Mouse (Mus musculus): ENCODE measurements around the gene Gsn.

DNA sequence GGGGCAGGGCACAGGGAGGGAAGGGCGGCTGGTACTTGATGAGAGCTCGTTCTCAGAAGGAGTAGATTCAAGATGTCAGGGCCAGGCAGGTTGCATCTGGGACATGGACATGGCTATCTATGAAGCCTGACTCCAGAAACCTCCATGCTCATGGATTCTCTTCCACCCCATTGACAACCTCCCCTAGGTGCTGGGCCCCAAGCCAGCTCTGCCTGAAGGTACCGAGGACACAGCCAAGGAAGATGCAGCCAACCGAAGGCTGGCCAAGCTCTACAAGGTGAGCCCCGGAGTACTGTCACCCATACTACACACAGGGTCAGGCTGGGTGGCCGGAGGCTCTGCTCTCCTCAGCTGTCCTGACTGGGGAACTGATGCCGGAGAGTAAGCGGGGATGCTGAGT, 37.1 kb downstream of the Gsn start:
- no peak for TF ChIP-seq CTCF (conservative IDR thresholded peaks at IDR 0.05; ENCODE audit: low read length)
- no peak for TF ChIP-seq NANOG (IDR thresholded peaks at IDR 0.05; ENCODE audit: borderline replicate concordance, low read length)
- TF ChIP-seq POU5F1 (IDR thresholded peaks at IDR 0.05; ENCODE audit: borderline replicate concordance, low read length): no peak
